Mouse (Mus musculus) liver, postnatal 0 days (tissue): ENCODE measurements around the gene Agap1. TPM values are rescaled to one million over a fixed set of nuclear protein-coding genes. Genes with fewer than 3 reads are reported as not detected.

Experiments used
- ATAC-seq: fragments of 200-750 bp; cut with Nextera tagmentation; 2 replicates; pipeline ENCODE4 v1.8.0; 2017; ENCODE audit warnings: mild to moderate bottlenecking, moderate library complexity
- DNase-seq: peaks from one replicate; pipeline ENCODE4 v3.0.0-alpha.2; 2016
- H3K27ac ChIP-seq: fragments of 300-500 bp; sonication (generic); 2 replicates; pipeline ENCODE4 v1.5.1; 2014; ENCODE audit warnings: antibody characterized with exemption, moderate library complexity, mild to moderate bottlenecking, low read depth
- H3K27me3 ChIP-seq: fragments of 300-500 bp; sonication (generic); 2 replicates; pipeline ENCODE4 v1.6.1; 2014; ENCODE audit warnings: low read length, control low read depth, mixed read lengths; ENCODE audit not compliant: insufficient read depth
- H3K36me3 ChIP-seq: fragments of 300-500 bp; sonication (generic); replicated peaks from 2 replicates; pipeline ENCODE4 v1.6.1; 2014; ENCODE audit warnings: mild to moderate bottlenecking, control low read depth, low read length, moderate library complexity, mixed read lengths; ENCODE audit not compliant: insufficient read depth
- H3K4me1 ChIP-seq: fragments of 300-500 bp; sonication (generic); 2 replicates; pipeline ENCODE4 v1.6.1; 2014; ENCODE audit warnings: antibody characterized with exemption, mild to moderate bottlenecking, control low read depth; ENCODE audit not compliant: insufficient read depth
- H3K4me2 ChIP-seq: fragments of 300-500 bp; sonication (generic); 2 replicates; pipeline ENCODE4 v1.6.1; 2014; ENCODE audit warnings: low read depth, mild to moderate bottlenecking, low read length, moderate library complexity, mixed read lengths
- H3K4me3 ChIP-seq: fragments of 300-500 bp; sonication (generic); 2 replicates; pipeline ENCODE4 v1.5.1; 2014; ENCODE audit warnings: low read depth, low read length
- H3K9ac ChIP-seq: fragments of 300-500 bp; sonication (generic); replicated peaks from 2 replicates; pipeline ENCODE4 v1.6.1; 2014; ENCODE audit warnings: mild to moderate bottlenecking, moderate library complexity
- H3K9me3 ChIP-seq: fragments of 300-500 bp; sonication (generic); 2 replicates; pipeline ENCODE4 v1.6.1; 2016; ENCODE audit warnings: mild to moderate bottlenecking, control low read depth, low read length, mixed read lengths
- CTCF ChIP-seq: sonication (generic); IDR thresholded peaks from 2 replicates; pipeline ENCODE4 v1.5.1; 2016; ENCODE audit warnings: antibody characterized with exemption, low read depth
- EP300 ChIP-seq: IDR thresholded peaks from 2 replicates; pipeline ENCODE4 v1.6.1; 2016; ENCODE audit warnings: antibody characterized with exemption, low read depth, mild to moderate bottlenecking
- WGBS: fragments of 180-500 bp; shearing (Covaris S2); extraction: QIAGEN DNeasy Blood & Tissue Kit; methylation state at CpG from one replicate; pipeline ENCODE4 v1.1.7; 2014; ENCODE audit not compliant: insufficient replicate concordance; 5-methylcytosine and 5-hydroxymethylcytosine counted together
- polyA plus RNA-seq: library from polyadenylated mRNA; unstranded; fragments of >200 nt; fragmentation: Nextera tagmentation; extraction: Ambion mirVana; gene quantifications from 2 replicates; pipeline ENCODE4 v1.2.1, GENCODE M21; 2015

Agap1 gene
- polyA plus RNA-seq, 1 experiment from 2014 or later: 1.0 TPM

- TF ChIP-seq CTCF: no peak
- peaks cover 11% of the 10 kb centered on the region for H3K4me1 ChIP-seq
- no peak overlapping the region for H3K27ac ChIP-seq
- H3K27me3 ChIP-seq: peaks cover 98% of the 10 kb centered on the region
- ATAC-seq (no peak), DNase-seq (no peak)
- peak overlapping the region; percentile 66 for H3K4me2 ChIP-seq
- no peaks in the 10 kb centered on the region for H3K36me3 ChIP-seq
- peak overlapping the region; percentile 39 for H3K4me3 ChIP-seq
- H3K9me3 ChIP-seq: no peaks in the 10 kb centered on the region
- WGBS: under 1% methylated on average over 35 of the region's 55 CpGs
- H3K9ac ChIP-seq: no peak overlapping the region
These were observed 475.3 kb downstream of the Agap1 start for GRCm38 (mm10) chr1:89929721-89930505.

GRCm38 (mm10) chr1:89930551-89930950 is 475.9 kb downstream of the Agap1 start:
- no peaks in the 10 kb centered on the region for H3K36me3 ChIP-seq
- no peak overlapping the region for H3K9ac ChIP-seq
- H3K4me3 ChIP-seq: peak overlapping the region; percentile 39
- peaks cover 98% of the 10 kb centered on the region for H3K27me3 ChIP-seq
- peak overlapping the region; percentile 66 for H3K4me2 ChIP-seq
- under 1% methylated on average over 44 of the region's 45 CpGs for WGBS
- DNase-seq: no peak
- H3K9me3 ChIP-seq: no peaks in the 10 kb centered on the region
- no peak overlapping the region for H3K27ac ChIP-seq
- peaks cover 11% of the 10 kb centered on the region for H3K4me1 ChIP-seq
- TF ChIP-seq EP300 (no peak), CTCF (no peak)
- ATAC-seq: no peak

- Histone ChIP-seq H3K9me3 (no peaks in the 10 kb centered on the region), H3K9ac (no peak within 1 kb of the TSS), H3K27ac (no peak within 1 kb of the TSS), H3K4me2 (peak within 1 kb of the TSS; percentile 66), H3K4me3 (peak within 1 kb of the TSS; percentile 39), H3K4me1 (peaks cover 11% of the 10 kb centered on the region), H3K36me3 (no peaks in the 10 kb centered on the region), H3K27me3 (peaks cover 98% of the 10 kb centered on the region)
- WGBS: 5% methylated on average over 33 of the region's 33 CpGs
- ATAC-seq: peak; percentile 40; the same call in 1 of the 2 replicates
- DNase-seq: peak; percentile 70
- TF ChIP-seq EP300 (no peak), CTCF (no peak)
These were observed 476.5 kb downstream of the Agap1 start, which contains the start of gene Gbx2 for GRCm38 (mm10) chr1:89931120-89931519. TSS of gene Gbx2 (minus strand) at chr1:89931179.

- Histone ChIP-seq H3K36me3 (no peaks in the 10 kb centered on the region), H3K9ac (no peak overlapping the region), H3K9me3 (no peaks in the 10 kb centered on the region), H3K27me3 (peaks cover 98% of the 10 kb centered on the region), H3K4me1 (peaks cover 11% of the 10 kb centered on the region), H3K4me3 (no peak overlapping the region), H3K4me2 (no peak overlapping the region), H3K27ac (no peak overlapping the region)
- TF ChIP-seq EP300 (no peak), CTCF (no peak)
- DNase-seq: no peak
- no peak for ATAC-seq
- WGBS: 41% methylated on average over 19 of the region's 19 CpGs
These were observed 477.4 kb downstream of the Agap1 start for GRCm38 (mm10) chr1:89932021-89932423.

GRCm38 (mm10) chr1:89932616-89933015 is 478.0 kb downstream of the Agap1 start:
- peaks cover 11% of the 10 kb centered on the region for H3K4me1 ChIP-seq
- TF ChIP-seq CTCF (no peak), EP300 (no peak)

GRCm38 (mm10) chr1:89933028-89933427 is 478.4 kb downstream of the Agap1 start:
- H3K4me3 ChIP-seq: no peak overlapping the region
- H3K9me3 ChIP-seq: no peaks in the 10 kb centered on the region
- WGBS: 49% methylated on average over 6 of the region's 6 CpGs
- peaks cover 11% of the 10 kb centered on the region for H3K4me1 ChIP-seq
- DNase-seq (no peak), ATAC-seq (no peak)
- no peak overlapping the region for H3K27ac ChIP-seq
- H3K36me3 ChIP-seq: no peaks in the 10 kb centered on the region
- H3K4me2 ChIP-seq: no peak overlapping the region
- peaks cover 93% of the 10 kb centered on the region for H3K27me3 ChIP-seq
- TF ChIP-seq EP300 (no peak), CTCF (no peak)
- H3K9ac ChIP-seq: no peak overlapping the region

More at GRCm38 (mm10) chr1:89932616-89933015, 478.0 kb downstream of the Agap1 start:
- H3K9me3 ChIP-seq: no peaks in the 10 kb centered on the region
- no peak overlapping the region for H3K9ac ChIP-seq
- WGBS: 45% methylated on average over 16 of the region's 16 CpGs
- no peak for ATAC-seq
- no peak overlapping the region for H3K27ac ChIP-seq
- peaks cover 97% of the 10 kb centered on the region for H3K27me3 ChIP-seq
- H3K36me3 ChIP-seq: no peaks in the 10 kb centered on the region
- H3K4me2 ChIP-seq: no peak overlapping the region
- no peak overlapping the region for H3K4me3 ChIP-seq
- DNase-seq: no peak
